Mouse (Mus musculus) heart, postnatal 4 days (tissue): ENCODE data around the gene Sat2. TPM values are rescaled to one million over a fixed set of nuclear protein-coding genes. Genes with fewer than 3 reads are reported as not detected.
A peak's percentile ranks its signal among the peaks of the same experiment; 100 is the strongest.

ENCODE experiments used
- DNase-seq: peaks from one replicate; pipeline ENCODE4 v3.0.0; 2021
- total RNA-seq, 2 experiments: library from RNA; stranded (reverse); gene quantifications; 2 replicates each; pipeline ENCODE4 v1.2.3; 2021

Gene Sat2
- total RNA-seq, 2 experiments from 2014 or later = 5.3 to 6.7 TPM

DNA sequence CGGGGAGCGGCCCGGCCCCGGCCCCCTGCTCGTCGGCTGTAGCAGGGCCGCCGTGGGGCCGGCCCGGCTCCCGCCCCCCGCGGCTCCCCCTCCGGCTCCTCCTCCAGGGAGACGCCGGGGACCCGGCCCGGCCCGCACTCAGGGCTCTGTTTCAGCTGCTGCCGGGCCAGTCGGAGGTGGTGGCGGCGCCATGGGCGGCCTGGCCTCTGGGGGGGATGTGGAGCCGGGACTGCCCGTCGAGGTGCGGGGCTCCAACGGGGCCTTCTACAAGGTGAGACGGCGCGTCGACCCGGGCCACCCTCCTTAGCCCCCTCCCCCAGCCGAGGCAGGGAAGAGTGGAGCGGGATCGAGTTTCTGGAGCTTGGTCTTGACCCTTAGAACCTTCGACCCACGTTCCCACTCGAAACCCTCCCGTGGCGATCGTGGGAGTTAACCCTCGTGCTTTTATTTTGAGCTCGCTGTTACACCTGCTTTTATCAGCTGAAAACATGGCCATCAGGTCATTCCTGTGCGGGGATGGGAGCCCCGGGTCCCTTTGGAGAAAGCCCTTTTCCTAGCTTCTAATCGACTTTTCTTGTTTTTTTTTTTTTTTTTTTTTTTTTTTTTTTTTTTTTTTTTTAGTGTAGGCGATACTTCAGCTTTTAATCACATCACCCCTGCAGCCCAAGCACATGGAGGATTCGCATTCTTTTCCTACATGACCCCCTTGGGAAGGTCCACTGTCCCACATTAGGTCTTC lies 11.5 kb downstream of the Sat2 start:
- DNase-seq = peak; percentile 74

DNA sequence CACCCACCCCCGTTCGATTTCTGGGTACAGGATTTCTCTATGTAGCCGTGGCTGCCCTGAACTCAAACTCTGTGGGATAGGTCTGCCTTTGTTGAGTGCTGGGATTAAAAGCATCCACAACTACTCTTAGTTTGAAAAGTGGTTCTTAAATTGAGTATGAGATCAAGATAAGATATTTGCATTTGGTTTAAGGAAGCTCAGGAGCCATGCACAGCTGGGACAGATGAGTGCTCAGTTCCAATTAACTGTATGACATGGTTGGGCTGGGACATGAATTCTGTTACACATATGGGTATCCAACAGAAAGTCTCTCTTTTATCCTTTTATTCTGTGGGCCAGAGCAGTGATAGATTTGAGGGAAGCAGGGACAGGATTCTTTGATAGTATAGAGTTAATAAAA lies 13.6 kb downstream of the Sat2 start:
- DNase-seq = no peak

DNA sequence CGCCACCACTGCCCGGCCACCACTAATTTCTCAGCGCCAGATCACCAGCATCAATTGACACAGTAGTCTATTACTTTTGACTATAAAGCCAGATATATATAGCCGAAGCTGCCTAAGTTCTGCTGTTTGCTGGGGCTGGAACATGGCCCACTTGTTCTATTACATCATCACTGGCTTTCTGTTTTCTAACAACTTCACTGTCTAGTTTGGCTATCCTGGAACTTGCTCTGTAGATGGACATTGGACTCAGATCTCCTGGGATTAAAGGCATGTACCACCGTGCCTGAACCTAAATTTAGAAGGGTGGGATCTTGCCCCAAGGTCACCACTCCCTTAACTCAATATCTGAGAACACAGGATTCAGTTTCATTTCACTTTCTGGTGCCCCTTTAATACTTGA lies 24.0 kb downstream of the Sat2 start:
- DNase-seq = no peak

DNA sequence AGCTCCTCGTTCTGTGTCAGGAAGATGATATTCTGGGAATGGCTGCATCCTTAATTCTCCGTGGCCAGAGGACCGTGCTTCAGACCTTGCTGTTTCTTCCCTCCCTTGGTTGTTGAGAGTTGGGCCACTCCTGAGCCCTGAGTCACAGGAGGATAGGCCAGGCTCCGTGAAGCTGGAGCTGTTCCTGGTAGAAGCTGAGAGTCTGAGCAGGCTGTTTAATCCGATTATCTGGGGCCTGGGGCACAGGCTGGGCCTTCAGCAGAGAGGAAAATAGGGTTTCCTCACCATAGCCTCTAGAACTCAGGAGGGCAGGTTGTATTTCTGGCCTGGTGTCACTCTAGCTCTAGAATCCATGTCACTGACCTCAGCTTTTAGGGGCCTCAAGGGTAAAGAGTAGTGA lies 31.6 kb downstream of the Sat2 start:
- no peak for DNase-seq

DNA sequence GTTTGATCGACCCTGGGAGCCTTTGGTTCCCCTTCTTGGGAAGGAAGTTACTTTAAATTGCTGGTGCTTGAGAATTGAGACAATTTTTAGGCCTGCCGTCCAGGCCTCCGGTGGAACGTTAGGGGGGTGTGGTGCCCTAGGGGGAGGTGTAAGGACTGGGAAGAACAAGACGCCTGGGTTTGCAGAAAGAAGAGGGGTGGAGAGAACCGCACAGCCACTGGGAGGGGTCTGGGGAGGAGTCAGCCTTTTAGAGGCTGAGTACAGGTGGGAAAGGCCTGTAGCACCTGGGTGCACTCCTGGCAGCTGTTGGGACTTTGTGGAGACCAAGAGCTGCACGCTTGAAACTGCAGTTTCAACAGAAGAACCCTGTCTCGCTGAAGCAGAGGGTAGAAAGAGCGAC lies 32.9 kb downstream of the Sat2 start:
- DNase-seq = no peak

DNA sequence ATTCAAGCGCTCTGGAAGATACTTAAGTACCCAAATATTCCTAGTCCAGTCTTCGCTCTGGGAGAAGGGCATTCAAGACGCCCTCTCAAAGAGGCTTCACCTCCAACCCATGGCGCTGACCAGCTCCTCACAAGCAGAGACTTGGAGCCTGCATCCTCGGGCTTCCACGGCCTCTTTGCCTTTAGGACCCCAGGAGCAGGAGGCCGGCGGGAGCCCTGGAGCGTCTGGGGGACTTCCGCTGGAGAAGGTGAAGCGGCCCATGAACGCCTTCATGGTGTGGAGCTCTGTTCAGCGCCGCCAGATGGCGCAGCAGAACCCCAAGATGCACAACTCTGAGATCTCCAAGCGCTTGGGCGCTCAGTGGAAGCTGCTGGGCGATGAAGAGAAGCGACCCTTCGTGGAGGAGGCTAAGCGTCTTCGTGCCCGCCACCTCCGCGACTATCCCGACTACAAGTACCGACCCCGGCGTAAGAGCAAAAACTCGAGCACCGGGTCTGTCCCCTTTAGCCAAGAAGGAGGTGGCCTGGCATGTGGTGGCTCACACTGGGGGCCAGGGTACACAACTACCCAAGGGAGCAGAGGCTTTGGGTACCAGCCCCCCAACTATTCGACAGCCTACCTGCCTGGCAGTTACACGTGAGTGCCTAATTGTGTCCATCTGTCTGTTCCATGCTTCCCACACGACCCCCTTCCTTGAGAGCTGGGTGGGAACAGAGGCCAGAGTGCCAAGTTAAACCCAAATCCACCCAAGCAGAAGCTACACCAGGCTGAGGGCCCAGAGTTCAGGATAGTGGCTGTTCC lies 33.6 kb downstream of the Sat2 start, which contains the start of gene Sox15:
TSS of gene Sox15 (plus strand) at position 51 of the 801 bp plus-strand sequence.
- peak; percentile 79 for DNase-seq

DNA sequence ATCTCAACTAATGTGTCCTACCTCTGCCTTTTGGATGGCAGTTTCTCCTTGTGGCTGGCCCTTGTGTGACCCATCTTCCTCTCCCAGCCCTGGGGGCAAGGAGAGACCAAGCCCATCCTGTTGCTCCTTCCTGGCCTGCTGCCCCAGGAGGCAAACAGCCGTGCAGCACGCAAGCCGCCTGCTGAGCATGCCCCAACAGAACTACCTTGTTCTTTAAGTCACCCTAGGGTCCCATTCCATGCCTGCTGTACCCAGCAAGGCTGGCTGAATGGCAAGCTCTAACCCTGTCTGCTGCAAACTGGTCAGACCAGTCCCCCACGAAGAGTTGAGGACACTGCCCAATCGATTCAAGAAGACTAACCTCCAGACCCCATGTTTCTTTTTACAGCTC lies 34.2 kb downstream of the Sat2 start:
- DNase-seq = no peak

DNA sequence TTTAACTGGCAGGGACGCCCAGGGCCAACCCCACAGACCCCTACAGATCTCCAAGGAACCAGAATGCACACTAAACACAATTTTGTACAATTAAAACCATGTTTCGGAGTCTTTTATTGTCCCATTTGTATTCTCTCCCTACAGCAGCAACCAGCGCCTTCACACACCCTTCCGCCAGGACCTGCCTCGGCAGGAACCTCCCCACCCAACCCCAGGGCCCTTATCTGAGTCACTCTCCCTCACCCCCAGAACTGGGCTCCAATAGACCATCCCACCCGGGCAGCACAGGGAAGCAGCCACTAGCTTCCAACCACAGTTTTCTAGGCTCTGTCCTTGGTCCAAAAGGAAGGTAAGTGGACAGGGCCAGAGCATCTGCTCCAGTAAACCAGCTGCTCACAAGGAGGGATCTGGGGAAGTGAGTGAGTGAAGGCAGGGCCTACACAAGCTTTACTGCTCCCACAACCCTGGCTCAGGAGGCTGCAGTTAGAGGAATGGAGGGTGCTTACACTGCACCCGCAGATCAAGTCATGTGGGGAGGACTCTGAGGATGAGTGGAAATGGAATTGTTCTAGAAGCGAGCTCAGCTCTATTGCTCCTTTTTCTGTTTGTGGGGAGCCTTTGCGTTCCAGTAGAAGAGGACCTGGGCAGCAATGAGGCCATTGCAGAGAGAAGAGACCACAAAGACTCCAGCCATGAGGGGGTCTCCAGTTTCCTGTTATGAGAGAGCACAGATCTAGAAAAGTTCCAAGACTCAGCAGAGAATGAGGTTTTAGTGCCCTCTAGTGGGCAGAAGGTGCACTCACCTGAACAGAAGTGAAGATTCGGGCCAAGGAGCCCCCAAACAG lies 35.0 kb downstream of the Sat2 start:
- peak; percentile 56 for DNase-seq

DNA sequence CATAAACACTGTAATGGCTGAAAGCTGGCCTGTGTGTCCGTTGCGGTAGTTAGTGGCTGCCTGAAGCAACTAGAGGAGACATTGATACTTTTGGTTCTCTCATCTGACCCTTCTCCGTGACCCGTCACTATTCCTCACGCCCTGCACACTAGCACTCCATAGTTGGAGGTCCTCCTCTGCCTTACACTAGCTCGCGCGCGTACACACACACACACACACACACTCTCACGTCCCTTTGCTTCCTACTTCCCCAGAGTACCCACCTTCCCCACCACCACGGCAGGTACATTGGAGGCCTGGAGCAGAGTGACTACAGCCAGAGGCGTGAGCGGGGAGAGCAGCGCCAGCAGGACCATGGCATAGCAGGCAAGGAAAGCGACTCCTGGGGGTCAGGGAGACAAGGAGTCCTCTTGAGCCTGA lies 35.6 kb downstream of the Sat2 start:
- DNase-seq = no peak

DNA sequence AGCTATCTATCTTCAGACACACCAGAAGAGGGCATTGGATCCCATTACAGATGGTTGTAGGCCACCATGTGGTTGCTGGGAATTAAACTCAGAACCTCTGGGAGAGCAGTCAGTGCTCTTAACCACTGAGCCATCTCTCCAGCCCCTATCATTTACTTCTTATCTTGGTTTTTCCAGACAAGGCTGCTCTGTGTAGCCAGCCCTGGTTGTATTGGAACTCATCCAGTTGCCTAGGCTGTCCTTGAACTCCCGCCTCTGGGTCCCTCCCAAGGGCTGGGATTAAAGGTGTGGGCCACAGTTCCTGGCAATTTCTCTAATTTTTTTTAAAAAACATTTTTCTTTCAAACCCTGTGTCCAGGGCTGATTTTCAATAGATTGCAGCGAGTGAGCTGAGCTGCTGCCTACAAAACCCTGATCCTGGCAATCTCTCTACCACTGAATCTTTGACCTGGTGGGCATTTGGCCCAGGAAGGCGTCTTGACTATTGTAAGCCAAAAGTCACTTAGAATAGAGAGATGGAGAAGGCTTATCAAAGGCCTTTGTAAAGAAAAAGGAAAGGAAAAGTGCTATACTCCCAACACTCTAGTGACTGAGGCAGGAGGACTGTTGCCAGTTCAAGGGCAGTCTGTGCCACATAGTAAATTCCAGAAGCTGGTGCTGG lies 39.5 kb downstream of the Sat2 start:
- DNase-seq = no peak

DNA sequence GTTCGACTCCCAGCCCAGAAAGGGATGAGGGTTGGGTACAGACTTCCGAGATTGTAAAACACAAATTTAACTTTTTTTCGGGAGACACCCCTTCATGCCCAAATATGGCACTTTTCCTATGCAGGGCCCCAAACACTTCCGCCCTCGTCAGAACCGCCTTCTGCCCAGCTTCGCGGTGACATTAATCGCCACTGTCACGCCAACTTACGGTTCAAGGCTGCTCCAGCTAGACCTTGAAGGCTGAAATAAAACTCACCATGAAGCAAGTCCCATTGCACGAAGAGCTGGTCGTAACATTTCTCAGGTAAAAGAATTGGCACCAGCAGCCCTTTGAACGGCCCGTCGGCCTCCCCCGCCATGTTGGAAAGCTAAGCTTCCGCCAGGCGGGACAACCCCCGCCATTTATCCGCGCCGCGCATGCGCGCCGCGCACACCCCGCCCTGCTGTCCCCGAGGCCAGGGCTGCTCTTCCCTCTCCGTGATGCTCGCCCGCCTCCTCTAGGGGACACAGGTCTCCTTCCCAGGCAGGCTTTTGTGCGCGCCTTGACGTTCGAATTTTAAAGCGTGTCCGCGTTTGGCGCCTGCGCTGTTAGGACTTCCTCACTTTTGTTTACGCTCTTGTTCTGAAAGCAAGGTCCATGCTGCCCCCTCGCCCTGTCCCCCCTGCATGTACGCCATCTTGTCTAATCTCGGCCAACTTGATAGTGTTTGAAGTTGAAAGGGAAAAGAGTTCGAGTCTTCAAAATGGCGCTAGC lies 40.6 kb downstream of the Sat2 start, which contains the start of gene Mpdu1:
TSS of gene Mpdu1 (minus strand) at position 430 of the 754 bp plus-strand sequence.
- peak; percentile 96 for DNase-seq

DNA sequence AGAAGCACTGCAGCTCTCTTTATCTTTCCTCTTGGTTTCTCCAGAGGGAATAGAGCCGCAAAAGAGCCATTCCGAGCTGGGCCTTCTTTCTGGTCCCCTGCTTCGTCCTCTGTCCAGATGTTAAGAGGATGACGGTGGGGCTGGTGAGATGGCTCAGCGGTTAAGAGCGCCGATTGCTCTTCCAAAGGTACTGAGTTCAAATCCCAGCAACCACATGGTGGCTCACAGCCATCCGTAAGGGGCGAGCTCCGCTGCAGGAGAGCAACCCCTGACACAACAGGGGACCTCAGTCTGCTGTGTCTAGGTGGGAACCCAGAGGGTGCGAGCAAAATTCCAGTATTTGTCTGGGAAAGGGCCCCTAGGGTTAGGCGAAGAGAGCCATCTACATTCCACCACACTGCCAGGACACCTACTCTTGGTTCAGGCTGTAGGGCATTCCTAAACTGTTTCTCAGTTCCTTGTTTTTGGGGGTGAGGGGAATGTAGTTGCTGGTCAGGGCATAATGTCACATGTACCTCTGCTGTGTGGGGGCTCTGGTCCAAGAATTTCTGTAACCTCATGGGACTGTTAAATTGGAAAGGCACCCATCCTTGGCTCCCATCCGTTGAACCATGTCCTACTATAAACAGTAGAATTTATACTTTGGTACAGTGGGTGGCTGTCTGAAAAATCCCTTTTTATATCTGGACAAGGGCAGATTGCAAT lies 41.3 kb downstream of the Sat2 start:
- DNase-seq = no peak

DNA sequence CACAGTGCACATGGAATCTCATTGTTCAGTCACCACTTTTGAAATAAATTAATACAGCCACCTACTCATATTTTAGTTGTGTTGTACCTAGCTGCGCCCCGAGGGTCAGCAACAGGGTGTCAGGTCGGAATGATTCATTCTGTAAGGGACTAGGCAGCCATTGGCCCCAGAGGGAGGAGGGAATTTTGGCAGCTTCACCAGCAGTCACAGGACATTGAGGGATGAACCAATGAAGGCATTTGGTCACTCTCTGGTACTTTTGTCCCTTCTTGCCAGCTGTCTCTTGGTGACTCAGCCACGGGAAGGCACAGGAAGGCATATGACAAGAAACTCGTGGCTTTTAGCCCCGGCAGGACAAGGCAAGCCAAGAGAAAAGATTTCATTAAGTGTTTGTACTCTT lies 42.0 kb downstream of the Sat2 start:
- no peak for DNase-seq

DNA sequence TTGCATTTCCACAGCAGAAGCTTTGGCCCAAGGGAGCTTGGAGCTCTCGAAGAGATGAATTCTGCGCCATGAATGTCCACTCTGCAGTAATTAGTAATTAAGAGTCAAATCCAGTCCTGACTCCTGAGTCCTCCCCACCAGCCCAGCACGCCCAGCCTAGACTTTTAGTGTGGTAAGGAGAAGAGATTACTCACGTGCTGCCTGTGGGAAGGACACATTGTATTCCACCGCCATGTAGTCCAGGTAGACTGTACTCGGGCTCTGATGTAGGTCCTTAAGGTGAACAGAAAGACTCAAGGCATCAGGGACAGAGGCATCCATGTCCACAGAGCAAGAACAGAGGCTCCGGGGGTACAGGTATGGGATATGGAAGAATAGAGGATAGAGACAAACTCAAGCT lies 43.0 kb downstream of the Sat2 start:
- DNase-seq = no peak

DNA sequence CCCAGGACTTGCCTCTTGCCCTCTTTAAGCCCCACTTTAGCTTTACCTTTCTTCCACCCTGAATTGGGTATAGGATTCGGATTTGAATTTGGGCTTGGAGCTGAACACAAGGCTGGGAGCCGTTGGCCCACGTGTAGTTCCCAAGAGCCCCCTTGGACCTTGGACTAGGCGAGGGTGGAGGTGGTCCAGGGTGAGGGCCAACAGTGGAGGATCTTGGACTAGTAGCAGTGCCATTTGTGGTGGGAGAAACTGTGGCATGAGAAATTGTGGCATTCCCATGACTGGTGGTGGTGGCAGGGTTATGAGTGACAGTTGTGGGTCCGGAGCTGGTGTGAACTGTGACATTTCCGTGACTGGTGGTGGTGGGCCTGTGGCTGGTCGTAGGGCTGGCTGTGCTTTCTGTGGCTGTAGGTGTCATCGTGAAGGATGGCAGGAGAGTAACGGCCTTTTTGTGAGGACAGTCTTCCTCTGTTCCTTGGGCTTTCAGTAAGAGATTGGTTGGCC lies 43.7 kb downstream of the Sat2 start:
- no peak for DNase-seq

DNA sequence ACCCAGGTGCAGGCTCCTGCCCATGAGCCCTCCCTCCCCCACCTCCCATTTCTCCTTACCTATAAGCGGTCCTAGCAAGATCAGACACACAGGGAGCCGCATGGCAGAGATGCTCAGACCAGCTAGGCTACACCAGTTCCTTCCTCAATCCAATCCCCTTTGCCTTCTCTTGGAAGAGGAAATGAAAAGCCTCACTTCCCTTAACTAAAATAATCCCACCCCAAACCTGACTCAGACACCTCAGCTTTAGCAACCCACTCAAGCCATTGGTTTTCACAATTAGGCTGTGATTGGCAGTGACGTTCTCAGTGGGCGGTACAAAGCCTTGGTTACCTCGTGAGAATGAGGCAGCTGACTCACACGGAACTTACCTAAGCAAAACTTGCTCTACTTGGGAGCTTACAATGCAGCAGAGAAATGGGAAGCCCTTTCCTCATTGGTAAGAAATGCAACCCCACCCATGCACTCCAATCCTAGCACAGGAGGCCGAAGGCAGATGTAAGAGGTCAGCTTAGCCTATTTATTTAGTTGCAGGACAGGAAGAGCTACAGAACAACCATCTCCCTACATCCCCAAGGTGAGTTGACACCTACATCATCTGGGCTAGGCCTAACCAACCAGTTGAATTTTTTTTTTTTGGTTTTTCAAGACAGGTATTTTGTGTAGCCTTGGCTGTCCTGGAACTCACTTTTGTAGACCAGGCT lies 44.3 kb downstream of the Sat2 start, which contains the start of gene Cd68:
TSS of gene Cd68 (minus strand) at position 193 of the 704 bp plus-strand sequence.
- peak; percentile 52 for DNase-seq

DNA sequence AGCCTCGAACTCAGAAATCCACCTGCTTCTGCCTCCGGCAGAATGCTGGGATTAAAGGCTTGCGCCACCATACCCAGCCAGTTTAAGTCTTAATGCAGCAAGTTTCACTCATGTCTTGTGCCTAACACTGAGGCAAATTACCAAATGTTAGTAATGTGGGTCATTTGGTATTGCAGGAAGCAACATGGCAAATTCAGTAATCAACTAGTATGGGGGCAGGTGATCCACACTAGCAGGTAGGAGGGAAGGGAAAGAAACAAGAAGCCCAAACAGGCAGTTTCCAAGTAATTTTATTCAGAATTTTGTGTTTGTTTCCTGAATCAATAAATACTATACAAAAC lies 44.8 kb downstream of the Sat2 start:
- no peak for DNase-seq

DNA sequence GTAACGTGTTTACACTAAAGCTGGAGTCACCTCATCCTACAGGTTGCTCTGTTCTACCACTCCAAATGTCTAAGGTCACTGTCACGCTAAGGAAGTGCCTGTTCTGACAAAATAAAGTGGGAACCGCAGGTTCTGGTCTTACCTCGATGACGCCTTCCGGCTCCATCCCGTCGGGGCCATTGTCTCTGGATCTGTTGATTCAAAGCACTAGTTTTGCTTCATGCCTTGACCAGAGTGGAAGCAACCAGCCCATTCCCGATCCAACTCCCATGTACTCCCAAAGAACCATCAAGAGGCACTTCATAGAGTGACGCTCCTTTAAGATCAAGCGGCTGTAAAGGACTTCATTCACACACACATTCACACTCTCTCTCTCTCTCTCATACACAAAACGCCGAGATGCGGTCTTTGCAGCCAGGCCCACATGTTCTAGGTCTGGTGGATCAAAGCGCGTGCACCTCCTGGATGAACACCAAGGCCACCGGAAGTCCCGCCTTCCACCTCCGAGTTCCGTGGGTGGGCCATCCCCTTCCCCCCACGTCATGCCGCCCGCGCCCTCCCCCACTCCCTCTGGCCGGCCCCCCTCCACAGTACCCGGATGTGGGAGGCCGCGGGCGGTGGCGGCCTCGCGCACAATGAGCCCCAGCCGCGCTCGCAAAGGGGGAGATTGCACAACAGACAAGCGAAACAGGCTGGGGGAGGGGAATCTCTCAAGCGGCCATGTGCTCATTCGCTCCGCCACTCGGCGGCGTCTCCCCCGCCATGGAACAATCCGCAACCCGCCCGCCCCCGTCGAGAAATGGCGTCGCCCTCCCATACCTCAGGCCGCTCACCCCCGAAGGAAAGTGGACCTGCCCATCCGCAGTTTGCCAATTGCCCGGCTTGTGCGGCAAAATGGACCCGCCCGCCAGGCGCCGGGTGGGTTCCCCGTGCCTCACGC lies 49.2 kb downstream of the Sat2 start:
- DNase-seq = peak; percentile 97

DNA sequence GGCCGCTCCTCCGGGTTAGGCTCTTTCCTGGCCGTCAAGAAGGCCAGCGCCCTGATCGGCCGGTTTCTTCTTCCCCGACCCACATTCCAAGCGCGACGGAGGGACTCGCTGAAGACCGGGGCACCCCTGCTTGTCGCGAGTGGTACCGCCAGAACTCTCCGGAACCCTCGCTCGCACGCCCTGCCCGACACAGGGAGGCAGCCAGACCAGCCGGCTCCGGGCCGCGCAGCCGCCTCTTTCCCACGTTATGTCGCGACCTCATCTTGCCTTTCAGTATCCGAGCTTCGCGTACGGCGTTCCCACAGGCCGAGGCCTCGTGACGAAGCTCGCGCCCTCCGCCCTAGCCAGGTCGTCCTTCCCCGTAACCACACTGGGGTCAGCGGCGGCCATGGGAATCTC lies 49.9 kb downstream of the Sat2 start:
- no peak for DNase-seq
